Mouse (Mus musculus) left cerebral cortex, postnatal 10 days (tissue): ENCODE measurements at regions not wholly inside any gene's neighbourhood (a gene's known extent, or its start where the extent isn't known, plus 50 kb on each side); places are given as distances from the start of the nearest gene placed in this dataset.
"Not testable (repeated sequence)": the region's sequence is repeated elsewhere in the genome, so short reads cannot be mapped to it uniquely, and the experiment has no call there.

Experiments used
- DNase-seq, 2 experiments: peaks; one replicate each; pipeline ENCODE4 v3.0.0; 2021 to 2022; ENCODE audit warnings: low spot score in 2 of 2, mixed read lengths in 1 of 2; ENCODE audit errors: extremely low spot score in 1 of 2
- intact Hi-C: fragments of 180-260 bp; cut with DNase I; formaldehyde crosslinking; loops from one replicate; pipeline ENCODE4 v1.15.1; 2025

- intact Hi-C loops: no loop called here
- no peak for DNase-seq
These were observed 456.3 kb downstream of the Epm2a start for GRCm38 (mm10) chr10:11799510-11799909.

DNA sequence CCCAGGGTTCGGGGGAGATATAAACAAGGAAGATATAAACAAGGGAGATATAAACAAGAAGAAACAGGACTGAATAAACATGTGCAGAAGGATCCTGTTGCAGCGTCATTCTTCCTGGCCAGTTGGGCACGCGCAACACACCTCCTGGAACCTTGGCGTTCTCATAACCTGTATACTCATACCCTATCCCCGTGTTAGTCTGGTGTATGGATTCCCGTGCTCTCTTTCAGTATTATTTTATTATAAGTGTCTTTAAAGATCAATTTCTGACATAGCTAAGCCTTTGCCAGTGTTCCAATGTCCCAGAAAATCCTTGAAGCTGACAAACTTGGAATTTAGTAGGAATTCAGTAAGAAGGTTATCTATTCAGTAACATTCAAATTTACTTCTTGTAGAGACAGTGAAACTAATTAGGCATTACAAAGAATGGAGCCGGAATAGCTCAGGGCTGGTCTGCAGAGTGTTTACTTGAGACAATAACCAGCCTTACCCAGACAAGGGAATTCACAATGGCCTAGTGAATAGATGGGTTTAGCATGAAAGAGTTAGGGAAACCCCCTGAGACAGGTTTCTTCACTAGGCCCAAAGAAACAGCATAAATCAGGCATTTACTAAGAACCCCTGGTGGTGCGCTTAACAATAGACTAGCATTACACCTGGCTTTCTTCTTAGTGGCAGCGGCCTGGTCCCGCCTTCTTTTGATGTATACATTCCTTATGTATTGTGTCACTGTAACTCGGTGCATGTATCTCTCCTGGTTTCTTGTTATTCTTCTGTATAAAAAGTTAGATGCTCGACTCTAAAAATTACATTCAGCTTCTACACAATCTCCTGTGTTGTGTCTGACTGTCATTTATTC lies 458.4 kb downstream of the Epm2a start:
- DNase-seq, intact Hi-C loops: not testable (repeated sequence)

DNA sequence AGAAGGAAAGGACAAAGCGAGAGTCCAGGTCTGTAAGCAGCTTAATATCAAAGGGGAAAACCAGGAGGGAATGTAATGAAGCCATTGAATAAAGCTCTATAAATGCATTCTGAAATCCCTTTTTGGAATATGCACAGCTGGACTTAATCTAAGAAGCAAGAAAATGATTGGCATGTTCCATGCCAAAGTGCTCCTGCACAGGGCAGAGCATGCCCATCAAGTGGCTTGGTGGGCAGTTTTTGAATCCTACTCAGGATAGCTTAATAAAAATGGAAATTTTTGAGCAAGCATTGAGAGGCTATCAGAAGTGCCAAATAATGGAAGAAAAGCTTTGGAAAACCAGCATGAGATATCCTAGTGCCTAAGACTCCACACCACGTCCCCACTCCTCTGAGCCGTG lies 466.1 kb downstream of the Epm2a start:
- DNase-seq: no peak
- intact Hi-C loops: no loop called here

- DNase-seq: peak in 1 of 2 experiments; percentile 0
These were observed 479.3 kb downstream of the Epm2a start for GRCm38 (mm10) chr10:11822418-11822959.

GRCm38 (mm10) chr10:11841094-11841493 lies 497.9 kb downstream of the Epm2a start:
- DNase-seq: peak in 1 of 2 experiments; percentile 35
- intact Hi-C loops: loop anchor here (10.0 kb wide), 1 partner anchor 774 kb away; no protein-coding TSS in a partner anchor

More at GRCm38 (mm10) chr10:11822418-11822959, 479.3 kb downstream of the Epm2a start:
- intact Hi-C loops: no loop called here

DNA sequence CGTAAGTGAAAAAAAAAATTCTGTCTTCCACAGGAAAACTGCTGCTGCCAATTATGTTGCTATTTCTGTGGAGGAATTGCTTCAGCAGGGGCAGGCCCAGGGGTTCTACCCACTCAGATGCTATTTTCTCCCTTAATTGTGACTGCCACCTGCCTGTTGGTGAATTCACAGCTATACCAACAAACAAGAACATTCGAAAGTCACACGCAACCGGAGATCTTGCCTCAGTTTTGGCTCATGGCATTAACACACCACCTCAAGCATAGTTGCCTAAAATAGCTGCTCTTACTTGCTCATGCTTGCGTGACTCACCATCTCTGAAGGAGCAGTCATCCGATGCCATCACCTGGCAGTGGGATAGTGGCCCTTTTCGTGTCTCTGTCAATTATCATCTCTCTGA lies 498.3 kb downstream of the Epm2a start:
- DNase-seq: peak in 1 of 2 experiments; percentile 9
- intact Hi-C loops: loop anchor here (10.0 kb wide), 1 partner anchor 773 kb away; no protein-coding TSS in a partner anchor

DNA sequence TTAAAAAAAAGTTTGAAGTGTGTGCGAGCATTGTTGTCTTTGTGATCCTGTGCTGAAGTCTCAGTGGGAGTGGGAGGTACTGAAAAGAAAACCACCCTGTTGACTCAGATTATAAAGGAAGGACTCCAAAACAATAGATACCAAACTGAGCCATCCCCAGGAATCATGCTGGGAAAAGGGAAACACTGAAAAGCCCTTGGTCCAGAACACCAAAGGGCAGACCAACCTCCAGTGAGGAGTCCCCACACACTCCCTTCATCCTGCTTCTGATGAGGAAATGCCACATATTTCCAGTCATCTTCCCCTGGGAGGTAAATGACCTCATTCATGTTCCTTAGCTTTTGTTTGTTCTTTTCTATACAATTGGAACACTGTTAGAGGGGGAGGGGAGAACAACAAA lies 502.9 kb downstream of the Epm2a start:
- DNase-seq: no peak
- intact Hi-C loops: loop anchor here (10.0 kb wide), 1 partner anchor 769 kb away; no protein-coding TSS in a partner anchor

DNA sequence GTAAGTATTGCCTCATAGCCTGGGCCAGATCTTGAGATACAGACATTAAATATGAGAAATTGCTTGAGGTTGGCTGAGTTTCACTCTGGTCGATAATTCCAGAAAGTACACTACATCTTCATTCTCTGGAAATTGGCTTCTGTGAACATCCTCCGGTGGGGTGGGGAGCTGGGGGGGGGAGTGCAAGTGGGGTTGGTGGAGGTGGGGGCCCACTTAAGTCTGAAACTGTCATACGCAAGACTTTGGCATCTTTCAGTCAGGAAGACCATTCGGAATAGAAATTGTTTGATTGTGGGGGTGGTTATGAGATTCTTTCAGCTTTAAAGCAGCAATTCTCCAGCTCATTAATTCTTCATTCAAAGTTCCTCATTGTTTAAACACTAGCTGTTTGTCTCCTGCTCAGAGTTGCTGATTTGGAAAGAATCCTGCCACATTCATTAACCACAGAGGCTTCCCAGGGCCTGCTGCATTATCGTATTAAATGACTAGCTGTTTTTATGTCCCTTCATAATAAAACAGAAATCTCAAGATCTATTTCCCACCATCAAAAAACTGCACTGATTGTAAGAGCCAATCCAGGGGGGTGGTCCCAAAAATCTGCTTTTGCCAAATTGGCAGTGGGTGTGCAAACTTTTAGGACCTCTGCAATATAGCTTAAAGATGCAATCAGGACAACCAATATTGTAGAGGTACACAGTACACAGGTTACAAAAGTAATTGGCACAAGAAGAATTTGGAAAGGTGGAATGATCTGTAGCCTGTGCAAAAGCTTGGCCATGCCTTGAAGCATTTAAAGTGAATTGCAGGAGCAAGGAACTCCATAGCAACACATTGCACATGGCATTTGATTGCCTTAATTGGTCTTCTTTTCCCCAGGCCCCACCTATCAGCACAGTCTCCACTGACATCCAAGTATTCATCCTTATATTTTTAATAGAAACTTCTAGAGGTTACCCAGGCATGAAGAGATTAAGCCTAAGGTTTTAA lies 532.2 kb downstream of the Epm2a start:
- intact Hi-C loops: no loop called here
- peak in 1 of 2 experiments; percentile 15 for DNase-seq

DNA sequence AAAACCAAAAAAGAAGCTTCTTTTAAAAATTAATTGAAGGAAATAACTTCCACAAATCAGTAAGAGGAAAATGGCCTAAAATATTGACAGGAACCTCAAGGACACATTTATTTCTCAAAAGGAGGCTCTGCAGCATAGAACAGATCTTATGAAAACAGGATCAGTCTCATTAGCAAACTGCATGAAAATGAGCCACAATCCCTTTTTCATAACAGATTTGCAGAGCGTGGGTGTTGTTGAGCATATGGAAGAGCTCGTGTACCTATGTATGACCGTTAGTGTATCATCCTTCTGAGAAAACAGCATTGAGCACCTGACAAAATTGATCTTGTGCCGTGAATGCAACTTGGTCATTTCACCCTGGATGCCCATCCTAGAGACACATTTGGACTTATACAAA lies 543.0 kb downstream of the Epm2a start:
- no peak for DNase-seq
- intact Hi-C loops: no loop called here

GRCm38 (mm10) chr10:11888953-11889352 lies 545.7 kb downstream of the Epm2a start:
- intact Hi-C loops: no loop called here
- no peak for DNase-seq

DNA sequence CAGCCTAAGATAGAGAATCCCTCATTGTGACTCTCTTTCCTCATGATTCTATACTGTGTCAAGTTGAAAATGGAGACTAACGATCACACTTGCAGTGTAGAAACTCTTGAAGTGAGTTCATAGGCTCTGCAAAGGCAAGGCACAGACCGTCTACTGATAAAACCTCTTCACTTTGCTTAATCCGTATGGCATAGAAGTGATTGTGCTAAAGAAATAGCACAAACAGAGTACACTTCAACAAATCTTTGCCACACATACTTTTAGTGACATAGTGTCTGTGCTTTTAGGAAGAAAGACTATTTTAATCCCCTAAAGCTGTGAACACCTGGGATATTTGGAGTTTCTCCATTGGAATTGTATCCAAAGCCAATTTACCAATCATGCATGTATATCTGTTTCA lies 578.9 kb downstream of the Epm2a start:
- intact Hi-C loops: no loop called here

GRCm38 (mm10) chr10:11938164-11938563 lies 595.0 kb downstream of the Epm2a start:
- intact Hi-C loops: no loop called here
- peak in 1 of 2 experiments; percentile 23 for DNase-seq

More for the DNA sequence above, 578.9 kb downstream of the Epm2a start:
- no peak for DNase-seq

DNA sequence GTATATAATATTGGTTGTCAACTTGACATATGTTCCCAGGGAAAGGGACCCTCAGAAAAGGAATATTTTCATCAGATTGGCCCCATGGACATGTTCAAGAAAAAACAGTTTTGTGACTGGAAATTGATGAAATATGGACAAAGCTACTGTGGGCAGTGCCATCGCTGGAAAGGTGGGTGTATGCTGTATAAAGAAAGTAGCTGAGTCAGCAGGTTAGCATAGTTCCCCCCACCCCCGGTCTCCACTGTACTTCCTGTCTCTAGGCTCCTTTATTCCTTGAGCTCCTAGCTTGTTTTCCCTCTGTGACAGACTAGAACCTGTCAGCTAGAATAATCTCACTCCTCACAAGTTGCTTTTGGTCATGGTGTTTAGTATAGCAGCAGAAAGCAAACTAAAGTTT lies 599.6 kb downstream of the Epm2a start:
- intact Hi-C loops: no loop called here
- DNase-seq: no peak

GRCm38 (mm10) chr10:11960327-11960922 lies 617.2 kb downstream of the Epm2a start:
- DNase-seq: peak in 1 of 2 experiments; percentile 5
- intact Hi-C loops: no loop called here

GRCm38 (mm10) chr10:12004966-12005365 lies 661.8 kb downstream of the Epm2a start:
- DNase-seq: no peak
- intact Hi-C loops: no loop called here

GRCm38 (mm10) chr10:12005889-12006288 lies 662.7 kb downstream of the Epm2a start:
- intact Hi-C loops: loop anchor here (2.0 kb wide), 1 partner anchor 609 kb away; no protein-coding TSS in a partner anchor
- no peak for DNase-seq

DNA sequence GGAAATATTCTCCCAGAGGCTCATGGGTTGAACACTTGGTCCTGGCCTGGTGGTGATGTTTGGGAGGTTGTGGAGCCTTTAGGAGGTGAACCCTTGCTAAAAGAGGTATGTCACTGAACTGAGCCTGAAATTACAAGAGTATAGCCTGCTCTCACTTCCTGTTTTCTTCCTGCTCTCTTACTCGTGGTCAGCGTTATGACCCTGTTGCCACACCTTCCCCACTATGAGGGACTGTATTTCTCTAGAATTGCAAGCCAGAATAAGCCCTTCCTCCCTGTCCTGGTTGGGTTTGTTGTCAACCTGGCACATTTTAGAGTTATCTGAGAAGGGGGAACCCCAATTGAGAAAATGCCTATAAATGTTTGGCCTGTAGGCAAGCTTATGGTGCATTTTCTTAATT lies 674.1 kb downstream of the Epm2a start:
- intact Hi-C loops: no loop called here
- DNase-seq: no peak

- intact Hi-C loops: no loop called here
- DNase-seq: no peak
These were observed 675.1 kb downstream of the Epm2a start for GRCm38 (mm10) chr10:12018281-12018680.
